Mouse (Mus musculus) embryonic facial prominence, embryonic 11.5 days (tissue): Measurements from ENCODE around the gene Capn13. TPM values are rescaled to one million over a fixed set of nuclear protein-coding genes. Genes with fewer than 3 reads are reported as not detected.
"Not testable (repeated sequence)": the region's sequence is repeated elsewhere in the genome, so short reads cannot be mapped to it uniquely, and the experiment has no call there.

Source experiments
- ATAC-seq: fragments of 200-750 bp; cut with Nextera tagmentation; replicated peaks from 2 replicates; pipeline ENCODE4 v1.8.0; 2017; ENCODE audit warnings: low read depth; ENCODE audit not compliant: insufficient number of reproducible peaks, low FRiP score, low TSS enrichment
- DNase-seq: peaks from one replicate; pipeline ENCODE4 v3.0.0-alpha.2; 2015; ENCODE audit warnings: low spot score
- H3K27ac ChIP-seq: fragments of 300-500 bp; sonication (generic); replicated peaks from 2 replicates; pipeline ENCODE4 v1.5.1; 2014; ENCODE audit warnings: mild to moderate bottlenecking, low read depth, low read length, control low read depth
- H3K27me3 ChIP-seq: fragments of 300-500 bp; sonication (generic); 2 replicates; pipeline ENCODE4 v1.6.1; 2014; ENCODE audit warnings: mild to moderate bottlenecking, low read length, moderate library complexity, mixed read lengths; ENCODE audit not compliant: control insufficient read depth, insufficient read depth
- H3K36me3 ChIP-seq: fragments of 300-500 bp; sonication (generic); replicated peaks from 2 replicates; pipeline ENCODE4 v1.6.1; 2014; ENCODE audit warnings: low read depth, mild to moderate bottlenecking, low read length, moderate library complexity, mixed read lengths; ENCODE audit not compliant: control insufficient read depth, insufficient read depth
- H3K4me1 ChIP-seq: fragments of 300-500 bp; sonication (generic); 2 replicates; pipeline ENCODE4 v1.6.1; 2014; ENCODE audit warnings: low read length, mixed read lengths; ENCODE audit not compliant: control insufficient read depth, insufficient read depth
- H3K4me2 ChIP-seq: fragments of 300-500 bp; sonication (generic); 2 replicates; pipeline ENCODE4 v1.6.1; 2014; ENCODE audit warnings: low read depth, mild to moderate bottlenecking, control low read depth, low read length, moderate library complexity
- H3K4me3 ChIP-seq: fragments of 300-500 bp; sonication (generic); 2 replicates; pipeline ENCODE4 v1.5.1; 2014; ENCODE audit warnings: low read depth, low read length, control low read depth
- H3K9ac ChIP-seq: fragments of 300-500 bp; sonication (generic); replicated peaks from 2 replicates; pipeline ENCODE4 v1.6.1; 2014; ENCODE audit warnings: mild to moderate bottlenecking, control low read depth, low read length
- H3K9me3 ChIP-seq: fragments of 300-500 bp; sonication (generic); replicated peaks from 2 replicates; pipeline ENCODE4 v1.6.1; 2016; ENCODE audit warnings: mild to moderate bottlenecking, low read length, inconsistent platforms, mixed read lengths; ENCODE audit not compliant: control insufficient read depth
- WGBS: fragments of 180-500 bp; shearing (Covaris S2); extraction: QIAGEN DNeasy Blood & Tissue Kit; methylation state at CpG from one replicate; pipeline ENCODE4 v1.1.7; 2014; 5-methylcytosine and 5-hydroxymethylcytosine counted together
- polyA plus RNA-seq: library from polyadenylated mRNA; unstranded; fragments of >200 nt; fragmentation: Nextera tagmentation; extraction: Ambion mirVana; gene quantifications from 2 replicates; pipeline ENCODE4 v1.2.1, GENCODE M21; 2014

Gene Capn13
- polyA plus RNA-seq, 1 experiment from 2014 or later = not detected

DNA sequence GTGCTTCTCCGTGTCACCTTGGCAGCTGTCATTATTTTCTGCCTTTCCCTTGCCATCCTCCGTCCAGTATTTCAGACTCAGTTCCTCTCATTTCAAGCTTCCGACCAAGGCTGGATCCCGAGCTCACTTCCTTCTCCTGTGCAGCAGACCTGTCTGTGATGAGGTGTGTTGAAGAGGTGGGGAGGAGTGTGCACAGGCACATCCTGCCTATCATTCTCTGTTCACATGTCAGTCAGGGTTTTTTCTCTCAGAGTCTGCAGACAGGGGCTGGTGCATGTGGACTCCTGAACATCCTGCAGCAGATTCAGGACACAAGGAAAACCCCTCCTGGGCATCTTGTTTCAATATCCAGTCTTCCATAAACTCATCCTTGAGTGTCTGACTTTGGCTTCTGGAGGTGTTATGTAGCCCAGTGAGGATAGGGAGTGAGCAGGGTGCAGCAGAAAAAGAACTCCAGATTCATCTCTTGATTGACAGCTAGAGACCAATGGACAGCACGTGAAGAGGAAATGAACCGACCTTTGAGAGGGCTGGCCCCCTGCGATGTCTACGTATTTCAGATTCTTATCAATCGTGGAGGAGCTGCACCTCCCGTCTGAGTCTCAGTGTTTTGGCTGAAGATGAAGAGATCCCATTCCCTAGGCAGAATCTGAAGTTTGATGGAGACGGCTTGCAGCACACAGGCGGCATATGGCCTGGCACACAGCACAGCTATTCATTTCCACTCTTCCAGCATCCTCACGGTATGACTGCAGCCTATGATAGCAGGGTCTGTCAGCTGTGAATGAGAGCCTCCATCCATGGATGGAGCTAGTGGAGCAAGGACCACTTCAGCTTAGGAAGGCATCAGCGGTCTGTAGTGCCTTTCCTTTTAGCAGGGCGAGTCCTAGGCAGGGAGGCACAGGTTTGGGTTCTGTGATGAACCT, 129.5 kb downstream of the Capn13 start:
- no peak for ATAC-seq
- 72% methylated on average over 15 of the region's 15 CpGs for WGBS
- H3K36me3 ChIP-seq = no peaks in the 10 kb centered on the region

DNA sequence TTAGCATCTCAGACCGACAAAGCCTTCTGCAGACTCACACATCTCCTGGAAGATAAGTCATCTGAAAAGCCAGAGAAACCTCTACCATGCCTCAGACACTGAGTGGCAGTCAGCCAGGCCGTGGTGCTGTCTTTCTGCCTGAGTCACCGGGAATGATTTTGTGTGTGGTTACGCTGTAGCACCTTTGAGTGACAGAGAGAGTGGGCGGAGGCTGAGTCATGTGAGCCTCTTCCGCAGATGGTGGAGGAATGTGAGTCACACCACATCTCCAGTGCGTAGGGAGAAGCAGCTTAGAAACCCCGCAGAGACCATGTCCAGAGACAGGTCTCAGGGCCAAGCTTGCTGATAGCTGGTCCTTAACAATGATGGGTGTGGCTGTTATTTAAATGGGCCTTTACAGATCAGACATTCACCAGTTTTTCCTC, 137.6 kb downstream of the Capn13 start:
- DNase-seq = no peak
- 86% methylated on average over 8 of the region's 8 CpGs for WGBS
- ATAC-seq = no peak

More for the DNA sequence above, 129.5 kb downstream of the Capn13 start:
- Histone ChIP-seq H3K27ac (no peak overlapping the region), H3K27me3 (no peaks in the 10 kb centered on the region), H3K9me3 (no peaks in the 10 kb centered on the region), H3K9ac (no peak overlapping the region), H3K4me1 (no peaks in the 10 kb centered on the region), H3K4me2 (no peak overlapping the region), H3K4me3 (no peak overlapping the region)
- DNase-seq = no peak

DNA sequence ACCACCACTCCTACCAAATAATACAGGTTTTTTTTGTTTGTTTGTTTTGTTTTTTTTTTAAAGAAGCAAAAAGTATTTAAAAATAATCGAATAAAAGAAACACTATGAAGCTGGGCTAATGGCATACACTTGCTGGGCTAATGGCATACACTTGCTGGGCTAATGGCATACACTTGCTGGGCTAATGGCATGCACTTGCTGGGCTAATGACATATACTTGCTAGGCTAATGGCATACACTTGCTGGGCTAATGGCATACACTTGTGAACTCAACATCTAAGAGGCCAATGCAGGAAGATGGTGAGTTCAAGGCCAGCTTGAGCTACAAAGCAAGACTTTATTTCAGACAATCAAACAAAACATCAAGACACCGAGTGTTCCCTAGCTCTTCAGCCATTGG, 138.1 kb downstream of the Capn13 start:
- Histone ChIP-seq H3K4me2 (no peak overlapping the region), H3K9ac (no peak overlapping the region), H3K4me1 (no peaks in the 10 kb centered on the region), H3K27me3 (no peaks in the 10 kb centered on the region), H3K9me3 (no peaks in the 10 kb centered on the region), H3K36me3 (no peaks in the 10 kb centered on the region), H3K4me3 (no peak overlapping the region), H3K27ac (no peak overlapping the region)
- no peak for ATAC-seq
- 88% methylated on average over 2 of the region's 2 CpGs for WGBS
- DNase-seq = no peak

More for the DNA sequence above, 137.6 kb downstream of the Capn13 start:
- Histone ChIP-seq H3K9me3 (no peaks in the 10 kb centered on the region), H3K4me3 (no peak overlapping the region), H3K27me3 (no peaks in the 10 kb centered on the region), H3K4me1 (no peaks in the 10 kb centered on the region), H3K4me2 (no peak overlapping the region), H3K27ac (no peak overlapping the region), H3K36me3 (no peaks in the 10 kb centered on the region), H3K9ac (no peak overlapping the region)

DNA sequence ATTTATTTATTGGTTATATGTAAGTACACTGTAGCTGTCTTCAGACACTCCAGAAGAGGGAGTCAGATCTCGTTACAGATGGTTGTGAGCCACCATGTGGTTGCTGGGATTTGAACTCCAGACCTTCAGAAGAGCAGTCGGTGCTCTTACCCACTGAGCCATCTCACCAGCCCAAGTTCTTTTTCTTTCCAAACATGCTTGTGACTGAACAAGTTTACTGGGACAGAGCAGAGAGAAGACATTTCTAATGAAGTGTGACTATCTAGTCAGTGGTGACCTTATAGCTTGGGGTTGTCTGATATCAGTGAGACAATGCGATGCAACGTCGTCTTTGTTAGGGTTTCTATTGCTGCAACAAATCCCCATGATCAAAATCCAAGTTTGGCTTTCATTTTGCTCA, 141.4 kb downstream of the Capn13 start:
- H3K4me1 ChIP-seq, H3K36me3 ChIP-seq, DNase-seq, H3K27ac ChIP-seq, H3K4me2 ChIP-seq, H3K27me3 ChIP-seq, H3K9me3 ChIP-seq, ATAC-seq, H3K9ac ChIP-seq, H3K4me3 ChIP-seq: not testable (repeated sequence)
- WGBS = 88% methylated on average over 5 of the region's 5 CpGs

DNA sequence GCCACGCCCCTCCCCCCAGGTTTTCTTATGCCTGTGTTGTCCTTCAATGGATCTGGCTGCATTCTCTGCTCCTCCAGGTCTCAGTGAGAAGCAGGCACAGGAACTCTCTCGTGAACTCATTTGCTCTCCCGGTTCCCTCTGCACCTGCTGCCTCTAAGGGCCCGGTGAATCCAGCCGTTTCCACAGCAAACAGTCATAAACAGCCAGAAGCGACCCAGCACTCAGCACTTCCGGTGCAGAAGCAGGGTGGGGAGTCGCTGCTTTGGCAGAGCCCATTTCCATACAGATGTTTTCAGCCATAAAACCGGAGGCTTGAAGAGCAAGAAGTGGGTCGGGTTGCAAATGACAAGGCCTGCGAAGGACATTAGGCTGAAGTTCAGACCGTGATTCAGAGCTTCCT, 142.0 kb downstream of the Capn13 start:
- Histone ChIP-seq H3K4me2 (no peak overlapping the region), H3K27me3 (no peaks in the 10 kb centered on the region), H3K9me3 (no peaks in the 10 kb centered on the region), H3K27ac (no peak overlapping the region), H3K9ac (no peak overlapping the region), H3K4me1 (no peaks in the 10 kb centered on the region), H3K4me3 (no peak overlapping the region), H3K36me3 (no peaks in the 10 kb centered on the region)
- DNase-seq (no peak), ATAC-seq (no peak)
- 57% methylated on average over 12 of the region's 12 CpGs for WGBS
